Mouse (Mus musculus) left cerebral cortex, adult 18-20 months (tissue): ENCODE measurements around the gene Trim30c. TPM values are rescaled to one million over a fixed set of nuclear protein-coding genes. Genes with fewer than 3 reads are reported as not detected.
"Not testable (repeated sequence)": the region's sequence is repeated elsewhere in the genome, so short reads cannot be mapped to it uniquely, and the experiment has no call there.

Experiments used
- DNase-seq, 2 experiments: peaks; one replicate each; pipeline ENCODE4 v3.0.0; 2021 to 2022; ENCODE audit warnings: low spot score in 2 of 2, mixed read lengths in 1 of 2
- long read RNA-seq, 2 experiments: library from polyadenylated mRNA; stranded (forward); transcript quantifications; one replicate each; pipeline ENCODE4 v2.0.0; 2021
- total RNA-seq, 2 experiments: library from RNA; stranded (reverse); gene quantifications; 2 replicates each; pipeline ENCODE4 v1.2.3; 2021

Gene Trim30c
- not detected for total RNA-seq
- long read RNA-seq, experiment 1, result 0 reads
- long read RNA-seq, experiment 2, result 0 reads

- DNase-seq, result no peak
Measured at GRCm38 (mm10) chr7:104400698-104401097, at the start of gene Trim30c. TSS of gene Trim30c (minus strand) at chr7:104400837.

- DNase-seq, result no peak
Measured at GRCm38 (mm10) chr7:104445961-104446645, 45.5 kb upstream of the Trim30c start.

- DNase-seq, result no peak
Measured at GRCm38 (mm10) chr7:104404460-104404950, 3.9 kb upstream of the Trim30c start.

- DNase-seq, result no peak
Measured at GRCm38 (mm10) chr7:104401140-104401539, 503 bp upstream of the Trim30c start.

GRCm38 (mm10) chr7:104398492-104398891 is 2.1 kb downstream of the Trim30c start:
- DNase-seq, result no peak

- DNase-seq, result no peak
Measured at GRCm38 (mm10) chr7:104369736-104370414, 30.8 kb downstream of the Trim30c start, which contains the start of gene Trim30b. TSS of gene Trim30b (minus strand) at chr7:104369884.

- DNase-seq, result no peak
Measured at GRCm38 (mm10) chr7:104366339-104366738, 34.3 kb downstream of the Trim30c start.

GRCm38 (mm10) chr7:104353600-104353967 is 47.1 kb downstream of the Trim30c start:
- DNase-seq, result no peak

GRCm38 (mm10) chr7:104352717-104353599 is 47.7 kb downstream of the Trim30c start, which contains the start of gene Trim12c:
TSS of gene Trim12c (minus strand) at chr7:104353362.
- peak in 1 of 2 experiments; percentile 1 for DNase-seq

GRCm38 (mm10) chr7:104348043-104348442 is 52.6 kb downstream of the Trim30c start:
- not testable (repeated sequence) for DNase-seq

- not testable (repeated sequence) for DNase-seq
Measured at GRCm38 (mm10) chr7:104340744-104341143, 59.9 kb downstream of the Trim30c start.

- DNase-seq, result not testable (repeated sequence)
Measured at GRCm38 (mm10) chr7:104335547-104335946, 65.1 kb downstream of the Trim30c start.

Other genes with a start within 250 kb of the Trim30c start
- not detected for gene Olfm5, start 236.0 kb downstream of the Trim30c start, total RNA-seq
- under 1 TPM; 0.21 to 0.26 TPM for gene Olfr648, start 217.4 kb downstream of the Trim30c start, total RNA-seq
- not detected for gene Olfr649, start 204.9 kb downstream of the Trim30c start, total RNA-seq
- gene Trim6, start 182.0 kb downstream of the Trim30c start, total RNA-seq, result not detected
- gene Trim34a, start 156.4 kb downstream of the Trim30c start, total RNA-seq, result 1 to 10 TPM in 1 of 2 experiments, under 1 TPM in 1; 1.00 to 1.3 TPM
- gene Trim5, start 112.7 kb downstream of the Trim30c start, total RNA-seq, result under 1 TPM; 0.37 to 0.63 TPM
- gene Trim12a, start 85.4 kb downstream of the Trim30c start, total RNA-seq, result 1 to 10 TPM; 2.2 to 2.6 TPM
- gene Trim34b, start 71.4 kb downstream of the Trim30c start, total RNA-seq, result not detected
- 1 to 10 TPM; 1.7 TPM for gene Trim12c, start 47.5 kb downstream of the Trim30c start, total RNA-seq
- gene Trim30b, start 31.0 kb downstream of the Trim30c start, total RNA-seq, result under 1 TPM in 1 of 2 experiments, not detected in 1; 0.14 TPM
- 1 to 10 TPM in 1 of 2 experiments, under 1 TPM in 1; 0.67 to 1.0 TPM for gene Trim30a, start 64.4 kb upstream of the Trim30c start, total RNA-seq
- gene Trim30d, start 107.0 kb upstream of the Trim30c start, total RNA-seq, result under 1 TPM; 0.59 to 0.88 TPM
- gene Olfr651, start 149.3 kb upstream of the Trim30c start, total RNA-seq, result not detected
- not detected for gene Olfr652, start 160.1 kb upstream of the Trim30c start, total RNA-seq
- not detected for gene Olfr653, start 176.5 kb upstream of the Trim30c start, total RNA-seq
- not detected for gene Olfr654, start 186.2 kb upstream of the Trim30c start, total RNA-seq
- gene Olfr655, start 200.9 kb upstream of the Trim30c start, total RNA-seq, result not detected
- gene Olfr656, start 213.1 kb upstream of the Trim30c start, total RNA-seq, result not detected
- gene Olfr657, start 224.0 kb upstream of the Trim30c start, total RNA-seq, result not detected
- gene Olfr658, start 246.5 kb upstream of the Trim30c start, total RNA-seq, result not detected